Mouse (Mus musculus) MEL (cell line): Measurements from ENCODE around the gene Rpl38.

Source experiments
- EP300 ChIP-seq, 2 experiments: IDR thresholded peaks; 2 replicates each; pipeline ENCODE4 v1.6.1; 2011; ENCODE audit warnings: improper control_type of control experiment in 2 of 2, low read length in 2 of 2, low read depth in 1 of 2, mild to moderate bottlenecking in 1 of 2
- MAFK ChIP-seq: IDR thresholded peaks from 2 replicates; pipeline ENCODE4 v1.6.1; 2011; ENCODE audit warnings: low read depth, mild to moderate bottlenecking, low read length, improper control_type of control experiment, borderline replicate concordance
- POLR2A ChIP-seq, 2 experiments: IDR thresholded peaks; 2 replicates each; pipeline ENCODE4 v1.6.1; 2011 to 2012; ENCODE audit warnings: low read length in 2 of 2, mild to moderate bottlenecking in 2 of 2, control low read depth in 1 of 2, improper control_type of control experiment in 1 of 2, low read depth in 1 of 2, moderate library complexity in 1 of 2; ENCODE audit not compliant: control insufficient read depth in 1 of 2, insufficient read depth in 1 of 2, poor library complexity in 1 of 2
- SMC3 ChIP-seq: IDR thresholded peaks from 2 replicates; pipeline ENCODE4 v1.6.1; 2011; ENCODE audit warnings: low read depth, low read length, improper control_type of control experiment
- TCF12 ChIP-seq: IDR thresholded peaks from 2 replicates; pipeline ENCODE4 v1.6.1; 2014; ENCODE audit warnings: low read depth, mild to moderate bottlenecking, inconsistent platforms, low read length, improper control_type of control experiment, moderate library complexity
- ZC3H11A ChIP-seq: IDR thresholded peaks from 2 replicates; pipeline ENCODE4 v1.6.1; 2012; ENCODE audit warnings: low read depth, mild to moderate bottlenecking, inconsistent platforms, low read length, improper control_type of control experiment
- ZNF384 ChIP-seq: IDR thresholded peaks from 2 replicates; pipeline ENCODE4 v1.6.1; 2012; ENCODE audit warnings: low read depth, mild to moderate bottlenecking, inconsistent platforms, low read length, improper control_type of control experiment

DNA sequence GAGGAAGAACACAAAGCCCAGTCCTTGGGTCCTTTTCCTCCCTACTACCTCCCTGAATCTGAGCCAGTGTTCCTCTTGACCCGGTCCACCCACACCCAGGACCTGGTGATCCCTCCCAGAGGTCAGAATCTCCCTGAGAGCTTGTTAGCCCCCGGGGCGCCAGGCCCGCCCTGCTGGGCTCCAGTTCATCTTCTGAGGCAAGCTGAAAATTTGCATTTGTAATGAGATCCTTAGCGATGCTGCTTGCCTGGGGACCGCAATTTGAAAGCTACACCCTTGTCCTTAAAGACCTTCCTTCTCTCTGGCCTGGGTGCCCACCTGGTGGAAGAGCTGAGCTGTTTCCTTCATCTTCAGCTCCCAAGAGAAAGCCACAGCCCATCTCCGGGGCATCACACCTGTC is 24.3 kb downstream of the Rpl38 start:
- TF ChIP-seq TCF12 (no peak), MAFK (no peak), POLR2A (IDR thresholded peaks at IDR 0.05; ENCODE audit: control insufficient read depth in 1 of 2, insufficient read depth in 1 of 2, low read depth in 1 of 2, low read length in 2 of 2, poor library complexity in 1 of 2) (no peak), ZC3H11A (no peak), ZNF384 (no peak), EP300 (IDR thresholded peaks at IDR 0.05; ENCODE audit: low read depth in 1 of 2, low read length in 2 of 2) (no peak), SMC3 (no peak)
